Mouse (Mus musculus): ENCODE measurements around the gene Gstt1. TPM values are rescaled to one million over a fixed set of nuclear protein-coding genes. Genes with fewer than 3 reads are reported as not detected.

Gstt1 gene
- 30.6 TPM for polyA plus RNA-seq (2015; fragmentation: Illumina TruSeq; extraction: RNeasy Lipid Tissue Mini Kit (QIAGEN cat#74804); ENCODE audit: insufficient read depth, low read depth, low replicate concordance)

DNA sequence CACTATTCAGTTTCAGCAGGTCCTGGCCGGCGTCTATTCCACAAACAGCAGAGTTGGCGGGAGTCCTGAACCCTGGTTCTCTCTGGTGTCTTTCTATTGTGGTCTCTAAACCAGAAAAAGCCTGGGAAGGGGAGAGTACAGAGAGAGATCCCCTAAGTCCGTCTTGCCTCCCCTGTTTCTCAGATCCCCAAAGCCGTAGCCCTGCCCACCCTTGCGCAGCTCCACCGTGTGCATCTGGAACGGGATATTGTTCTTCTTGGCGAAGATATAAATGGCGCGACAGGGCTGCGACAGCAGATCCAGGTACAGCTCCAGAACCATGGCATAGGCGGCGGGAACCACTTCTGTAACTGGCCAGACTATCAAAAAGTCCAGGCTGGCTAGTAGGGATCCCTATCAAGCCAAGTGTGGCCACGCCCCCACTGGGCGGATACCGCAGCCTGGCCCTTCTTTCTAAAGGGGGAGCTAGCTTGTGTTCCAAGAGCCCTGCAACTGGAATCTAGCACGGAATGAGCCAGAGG lies at the start of gene Gstt1:
Gene Gstt1 (minus strand): TSS at position 409 of the 521 bp plus-strand sequence.

DNA sequence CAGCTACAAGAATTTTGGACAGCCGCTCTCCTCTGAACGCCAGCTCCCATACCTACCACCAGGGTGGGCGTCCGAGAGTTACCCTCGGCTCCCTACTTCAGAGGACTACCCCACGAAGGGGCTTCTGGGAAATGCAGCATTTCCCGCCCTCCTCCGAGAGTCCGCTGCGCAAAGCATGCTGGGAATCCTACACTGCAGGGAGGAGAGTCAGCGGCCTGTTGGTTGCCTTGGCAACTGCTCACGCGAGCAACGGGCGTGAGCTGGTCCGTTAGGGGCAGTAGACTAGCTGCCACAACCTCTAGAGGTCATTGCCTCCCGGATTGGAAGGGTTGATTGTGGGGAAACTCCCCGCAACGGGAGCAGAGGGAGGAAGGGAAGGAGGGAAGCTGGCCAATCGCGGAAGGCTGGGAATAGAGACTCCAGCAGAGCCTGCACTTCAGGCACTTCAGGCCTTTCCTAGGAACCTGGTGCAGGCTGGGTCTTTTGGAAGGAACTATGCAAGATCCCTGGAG lies 38.9 kb upstream of the Gstt1 start, which contains the start of gene Gstt2:
Gene Gstt2 (minus strand): TSS at position 177 of the 512 bp plus-strand sequence.

DNA sequence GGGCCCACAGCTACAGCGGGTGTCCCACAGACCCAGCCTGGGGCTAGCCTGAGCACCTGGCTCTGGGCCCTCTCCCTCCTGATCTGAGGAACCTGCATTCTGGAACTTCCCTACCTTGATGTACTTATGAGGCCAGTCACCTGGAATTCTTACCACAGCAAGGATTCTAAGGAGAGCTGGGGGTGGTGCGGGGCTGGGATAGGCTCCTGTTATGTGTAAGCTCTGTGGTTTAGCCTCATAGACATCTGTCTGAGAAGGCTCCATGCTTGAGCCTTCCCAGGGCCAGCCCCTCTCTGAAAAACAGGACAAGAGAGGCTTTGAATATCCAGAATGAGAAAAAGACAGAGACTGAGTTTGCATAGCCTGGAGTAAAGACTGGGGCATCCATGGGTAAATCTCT lies 24.1 kb upstream of the Gstt1 start, which contains the start of gene Gstt4:
Gene Gstt4 (minus strand): TSS at position 101 of the 400 bp plus-strand sequence.

DNA sequence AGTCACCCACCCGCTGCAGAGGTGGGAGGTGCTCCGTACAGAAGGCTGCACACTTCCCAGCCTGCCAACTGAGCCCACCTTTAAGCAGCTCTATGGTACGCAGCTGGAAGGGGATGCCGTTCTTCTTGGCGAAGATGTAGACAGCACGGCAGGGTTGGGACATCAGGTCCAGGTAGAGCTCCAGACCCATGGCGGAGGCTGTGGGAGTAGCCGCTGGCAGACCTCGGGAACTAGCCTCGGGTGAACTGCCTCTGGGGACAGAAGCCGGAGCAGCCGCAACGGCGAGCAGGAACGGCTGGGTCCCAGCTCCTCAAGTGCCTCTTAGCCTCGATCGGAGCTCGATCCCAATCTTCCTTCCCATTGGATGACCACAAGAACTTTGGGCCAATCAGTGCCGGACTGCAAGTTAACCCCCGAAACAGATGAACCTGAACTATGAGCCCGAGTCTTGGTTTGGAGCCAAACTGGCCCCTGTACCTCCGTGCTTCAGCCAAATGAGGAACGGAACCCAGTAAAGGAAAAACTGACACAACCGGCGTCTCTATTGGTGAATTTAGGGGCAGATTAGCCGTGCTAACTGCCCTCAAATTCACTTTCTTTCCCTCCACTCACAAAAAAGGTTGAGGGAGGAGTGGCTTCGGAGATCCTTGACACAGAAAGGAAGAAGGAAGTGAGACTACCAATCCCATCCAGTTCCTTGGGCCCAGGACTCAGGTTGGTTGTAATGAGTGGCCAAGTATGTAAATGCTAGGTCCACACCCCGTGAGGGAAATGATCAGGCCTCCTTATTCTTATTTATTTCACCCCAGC lies 17.4 kb downstream of the Gstt1 start, which contains the start of the genes Gm20441 and Gstt3:
Gene Gm20441 (minus strand): TSS at position 186 of the 810 bp plus-strand sequence.
Gene Gstt3 (minus strand): TSS at position 646 of the 810 bp plus-strand sequence.

DNA sequence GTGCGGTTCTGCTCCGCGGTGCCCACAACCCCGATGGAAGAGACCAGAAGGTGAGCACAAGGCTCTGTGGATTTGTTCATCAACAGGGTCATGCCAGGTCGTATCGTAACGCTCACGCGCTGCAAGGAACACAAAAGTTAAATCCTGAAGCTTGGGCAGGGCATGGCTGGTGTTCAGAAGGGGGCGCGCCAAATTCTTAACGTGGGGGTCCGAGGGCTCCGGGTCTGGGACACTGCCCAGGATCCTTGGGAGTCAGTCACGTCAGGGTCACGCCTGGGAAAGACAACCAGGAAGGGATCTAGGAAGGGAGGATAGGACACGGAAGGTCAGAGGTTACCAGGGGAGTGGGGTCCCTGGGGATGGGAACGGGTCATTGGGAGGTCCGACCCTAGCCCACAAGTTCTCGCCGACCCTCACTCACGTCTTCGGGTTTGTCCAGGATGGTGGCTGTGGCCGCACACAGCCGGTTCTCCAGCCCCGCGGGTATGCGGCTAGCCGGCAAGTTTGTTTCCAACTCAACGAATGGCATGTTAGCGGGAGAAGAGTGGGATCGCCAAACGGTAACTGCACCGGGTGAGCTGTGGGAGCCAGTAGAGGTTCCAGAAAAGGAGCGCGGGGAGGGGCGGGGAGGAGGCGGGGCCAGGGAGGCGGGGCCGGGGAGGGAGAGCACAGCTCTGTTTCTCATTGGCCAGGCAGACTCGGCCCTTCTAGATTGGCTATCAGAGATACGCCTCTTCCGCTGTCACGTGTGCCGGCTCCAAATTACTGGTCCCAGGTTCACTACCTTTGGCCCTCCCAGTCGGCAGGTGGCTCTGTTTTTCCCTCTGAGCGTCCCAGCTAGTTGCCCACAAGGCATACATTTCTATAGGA lies 25.4 kb downstream of the Gstt1 start, which contains the start of gene Ddt:
Gene Ddt (minus strand): TSS at position 620 of the 870 bp plus-strand sequence.

DNA sequence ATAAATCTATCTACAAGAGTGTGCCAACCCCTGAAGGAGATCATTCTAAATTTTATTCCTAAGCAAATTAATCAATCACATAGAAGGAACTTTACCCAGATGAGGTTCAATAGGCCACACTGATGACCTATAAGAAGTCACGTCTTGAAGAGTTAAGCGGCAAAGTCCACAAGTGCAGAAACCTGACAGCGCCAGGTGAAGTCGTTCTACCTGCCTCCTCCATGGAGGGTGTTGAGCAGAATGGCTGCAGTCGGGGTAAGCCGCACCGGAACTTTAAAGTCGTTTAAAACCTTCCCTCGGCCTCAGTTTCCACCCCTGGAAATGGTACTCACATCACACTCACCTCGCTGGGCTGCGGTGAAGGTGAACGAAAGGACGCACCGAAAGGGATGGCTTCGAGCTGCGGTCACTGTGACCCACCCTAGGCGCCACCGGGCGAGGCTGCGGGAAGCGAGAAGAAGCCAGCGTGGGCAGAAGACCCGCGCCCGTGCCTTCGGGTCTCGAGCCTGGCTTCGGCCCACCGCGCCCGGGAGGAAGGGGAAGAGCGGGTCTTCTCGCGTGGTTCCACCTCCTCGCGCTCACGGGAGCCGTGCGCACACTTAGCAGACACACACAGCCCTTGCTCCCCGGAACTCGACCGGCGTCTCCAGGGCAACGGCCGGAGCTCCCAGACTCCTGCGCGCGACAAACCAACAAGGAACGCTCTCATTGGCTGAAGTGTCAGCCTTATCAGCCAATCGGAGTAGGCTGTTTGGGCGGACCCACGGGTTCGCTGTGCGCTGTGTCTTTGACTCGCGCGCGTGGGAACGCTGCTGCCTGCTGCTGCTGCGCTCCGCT lies 34.5 kb downstream of the Gstt1 start, which contains the start of gene Cabin1:
Gene Cabin1 (minus strand): TSS at position 660 of the 837 bp plus-strand sequence.

Other genes starting within 250 kb of the Gstt1 start
- gene Lrrc75b, start 238.3 kb downstream of the Gstt1 start, polyA plus RNA-seq (2015; fragmentation: Illumina TruSeq; extraction: RNeasy Lipid Tissue Mini Kit (QIAGEN cat#74804); ENCODE audit: insufficient read depth, low read depth, low replicate concordance): 1.8 TPM
- 317 TPM for gene Ggt1, start 237.0 kb downstream of the Gstt1 start, polyA plus RNA-seq (2015; fragmentation: Illumina TruSeq; extraction: RNeasy Lipid Tissue Mini Kit (QIAGEN cat#74804); ENCODE audit: insufficient read depth, low read depth, low replicate concordance)
- 2.0 TPM for gene Ggt5, start 209.2 kb downstream of the Gstt1 start, polyA plus RNA-seq (2015; fragmentation: Illumina TruSeq; extraction: RNeasy Lipid Tissue Mini Kit (QIAGEN cat#74804); ENCODE audit: insufficient read depth, low read depth, low replicate concordance)
- 6.1 TPM for gene Susd2, start 154.6 kb downstream of the Gstt1 start, polyA plus RNA-seq (2015; fragmentation: Illumina TruSeq; extraction: RNeasy Lipid Tissue Mini Kit (QIAGEN cat#74804); ENCODE audit: insufficient read depth, low read depth, low replicate concordance)
- 25.9 TPM for gene Cabin1, start 34.2 kb downstream of the Gstt1 start, polyA plus RNA-seq (2015; fragmentation: Illumina TruSeq; extraction: RNeasy Lipid Tissue Mini Kit (QIAGEN cat#74804); ENCODE audit: insufficient read depth, low read depth, low replicate concordance)
- 16.3 TPM for gene Ddt, start 25.2 kb downstream of the Gstt1 start, polyA plus RNA-seq (2015; fragmentation: Illumina TruSeq; extraction: RNeasy Lipid Tissue Mini Kit (QIAGEN cat#74804); ENCODE audit: insufficient read depth, low read depth, low replicate concordance)
- gene Gm20441, start 17.6 kb downstream of the Gstt1 start, polyA plus RNA-seq (2015; fragmentation: Illumina TruSeq; extraction: RNeasy Lipid Tissue Mini Kit (QIAGEN cat#74804); ENCODE audit: insufficient read depth, low read depth, low replicate concordance): not detected
- 13.3 TPM for gene Gstt3, start 17.2 kb downstream of the Gstt1 start, polyA plus RNA-seq (2015; fragmentation: Illumina TruSeq; extraction: RNeasy Lipid Tissue Mini Kit (QIAGEN cat#74804); ENCODE audit: insufficient read depth, low read depth, low replicate concordance)
- gene Gstt4, start 24.0 kb upstream of the Gstt1 start, polyA plus RNA-seq (2015; fragmentation: Illumina TruSeq; extraction: RNeasy Lipid Tissue Mini Kit (QIAGEN cat#74804); ENCODE audit: insufficient read depth, low read depth, low replicate concordance): not detected
- 17.0 TPM for gene Gstt2, start 38.8 kb upstream of the Gstt1 start, polyA plus RNA-seq (2015; fragmentation: Illumina TruSeq; extraction: RNeasy Lipid Tissue Mini Kit (QIAGEN cat#74804); ENCODE audit: insufficient read depth, low read depth, low replicate concordance)
- 62.3 TPM for gene Mif, start 61.7 kb upstream of the Gstt1 start, polyA plus RNA-seq (2015; fragmentation: Illumina TruSeq; extraction: RNeasy Lipid Tissue Mini Kit (QIAGEN cat#74804); ENCODE audit: insufficient read depth, low read depth, low replicate concordance)
- gene Derl3, start 94.8 kb upstream of the Gstt1 start, polyA plus RNA-seq (2015; fragmentation: Illumina TruSeq; extraction: RNeasy Lipid Tissue Mini Kit (QIAGEN cat#74804); ENCODE audit: insufficient read depth, low read depth, low replicate concordance): 253 TPM
- 11.9 TPM for gene Smarcb1, start 123.0 kb upstream of the Gstt1 start, polyA plus RNA-seq (2015; fragmentation: Illumina TruSeq; extraction: RNeasy Lipid Tissue Mini Kit (QIAGEN cat#74804); ENCODE audit: insufficient read depth, low read depth, low replicate concordance)
- gene Chchd10, start 134.5 kb upstream of the Gstt1 start, polyA plus RNA-seq (2015; fragmentation: Illumina TruSeq; extraction: RNeasy Lipid Tissue Mini Kit (QIAGEN cat#74804); ENCODE audit: insufficient read depth, low read depth, low replicate concordance): 118 TPM
- gene Mmp11, start 137.9 kb upstream of the Gstt1 start, polyA plus RNA-seq (2015; fragmentation: Illumina TruSeq; extraction: RNeasy Lipid Tissue Mini Kit (QIAGEN cat#74804); ENCODE audit: insufficient read depth, low read depth, low replicate concordance): 1.2 TPM
- gene Gm867, start 142.1 kb upstream of the Gstt1 start, polyA plus RNA-seq (2015; fragmentation: Illumina TruSeq; extraction: RNeasy Lipid Tissue Mini Kit (QIAGEN cat#74804); ENCODE audit: insufficient read depth, low read depth, low replicate concordance): not detected
- gene Vpreb3, start 144.5 kb upstream of the Gstt1 start, polyA plus RNA-seq (2015; fragmentation: Illumina TruSeq; extraction: RNeasy Lipid Tissue Mini Kit (QIAGEN cat#74804); ENCODE audit: insufficient read depth, low read depth, low replicate concordance): 3.9 TPM
- gene Gm5134, start 155.9 kb upstream of the Gstt1 start, polyA plus RNA-seq (2015; fragmentation: Illumina TruSeq; extraction: RNeasy Lipid Tissue Mini Kit (QIAGEN cat#74804); ENCODE audit: insufficient read depth, low read depth, low replicate concordance): not detected
- 2.3 TPM for gene Zfp280b, start 234.1 kb upstream of the Gstt1 start, polyA plus RNA-seq (2015; fragmentation: Illumina TruSeq; extraction: RNeasy Lipid Tissue Mini Kit (QIAGEN cat#74804); ENCODE audit: insufficient read depth, low read depth, low replicate concordance)